Mouse (Mus musculus) cerebellum, postnatal 36 days (tissue): ENCODE measurements around the gene S100z.

Experiments
- DNase-seq, 2 experiments: peaks; one replicate each; pipeline ENCODE4 v3.0.0; 2021 to 2022; ENCODE audit warnings: mixed read lengths in 2 of 2

S100z gene

GRCm38 (mm10) chr13:95444291-95444690, 34.2 kb downstream of the S100z start:
- no peak for DNase-seq

DNA sequence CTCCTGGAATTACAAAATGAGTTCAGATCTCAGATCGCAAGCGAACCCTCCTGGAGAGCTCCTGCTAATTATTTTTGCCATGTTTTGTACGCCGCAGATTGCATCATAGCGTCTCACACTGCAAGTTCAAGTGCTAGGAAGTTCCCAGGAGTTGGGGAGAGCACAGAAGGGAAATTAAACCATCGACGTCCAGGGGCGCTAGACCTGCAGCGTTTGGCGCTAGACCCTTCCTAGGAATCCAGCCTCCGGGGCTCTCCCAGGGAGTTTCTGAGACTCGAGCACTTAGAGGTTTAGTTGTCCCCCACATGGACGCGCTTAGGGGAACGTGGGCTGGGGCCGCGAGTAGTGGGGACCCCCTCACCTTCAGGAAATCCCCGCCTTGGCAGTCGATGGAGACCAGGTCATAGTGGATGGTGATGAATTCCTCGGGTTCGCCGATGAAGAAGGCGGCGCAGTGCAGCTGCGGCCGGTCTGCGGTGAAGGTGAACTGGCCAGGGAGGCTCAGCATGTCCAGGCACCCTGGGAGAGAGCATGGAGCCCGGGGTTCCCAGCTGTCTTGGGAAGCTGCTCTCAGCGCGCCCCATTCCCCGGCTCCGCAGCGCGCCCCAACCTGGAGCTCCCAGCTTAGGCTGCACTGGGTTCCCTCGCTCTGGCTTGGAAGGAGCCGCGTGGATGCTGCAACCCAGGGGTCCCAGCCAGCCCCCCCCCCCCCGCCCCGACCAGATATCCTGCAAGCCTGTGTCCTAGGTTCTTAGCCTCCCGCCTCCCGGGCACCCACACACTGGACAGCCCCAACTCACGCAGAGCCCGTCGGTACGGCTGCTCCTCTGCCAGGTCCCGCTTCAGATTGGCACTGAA, 34.9 kb downstream of the S100z start:
- no peak for DNase-seq

- no peak for DNase-seq
Observed at GRCm38 (mm10) chr13:95442901-95443300, 35.6 kb downstream of the S100z start.

GRCm38 (mm10) chr13:95439569-95439968, 39.0 kb downstream of the S100z start:
- no peak for DNase-seq

DNA sequence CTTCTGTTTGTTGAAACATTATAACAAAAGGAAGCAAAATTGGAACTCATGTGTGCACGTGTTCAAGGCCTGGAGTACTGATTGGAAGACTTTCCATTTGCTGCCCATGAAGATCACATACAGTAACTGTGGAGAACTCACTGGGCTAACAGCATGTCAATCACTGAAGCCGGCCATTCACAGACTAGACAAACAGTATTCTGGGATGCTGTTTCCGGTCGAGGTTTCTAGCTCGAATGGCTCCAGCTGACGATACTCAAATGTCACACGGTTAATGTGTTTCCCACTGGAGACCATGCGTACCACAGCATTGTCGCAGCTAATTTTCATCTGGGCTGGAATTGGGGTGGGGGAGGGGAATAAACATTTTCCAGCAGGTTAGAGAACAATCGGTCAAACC, 46.8 kb downstream of the S100z start:
- no peak for DNase-seq

GRCm38 (mm10) chr13:95427499-95427898, 51.0 kb downstream of the S100z start:
- no peak for DNase-seq
